Mouse (Mus musculus): ENCODE data around the gene Pcdh10. TPM values are rescaled to one million over a fixed set of nuclear protein-coding genes. Genes with fewer than 3 reads are reported as not detected.
A peak's percentile ranks its signal among the peaks of the same experiment; 100 is the strongest.

The Pcdh10 gene
- polyA plus RNA-seq, 1 experiment from 2014 or later = 14.6 TPM

- H3K4me2 ChIP-seq (replicated peaks) = peak overlapping the region; percentile 43
- no peaks in the 10 kb centered on the region for H3K27me3 ChIP-seq
- H3K9me3 ChIP-seq = no peaks in the 10 kb centered on the region
- peaks cover 37% of the 10 kb centered on the region for H3K4me1 ChIP-seq (replicated peaks)
- H3K27ac ChIP-seq = no peak overlapping the region
- 62% methylated on average over 2 of the region's 2 CpGs for WGBS
- no peaks in the 10 kb centered on the region for H3K36me3 ChIP-seq
- H3K4me3 ChIP-seq (replicated peaks) = peak overlapping the region; percentile 23
- no peak for ATAC-seq
- no peak overlapping the region for H3K9ac ChIP-seq (replicated peaks)
Observed at GRCm38 (mm10) chr3:45383831-45384230, 5.6 kb downstream of the Pcdh10 start.

- H3K4me2 ChIP-seq (replicated peaks) = peak overlapping the region; percentile 42
- H3K4me1 ChIP-seq (replicated peaks) = peaks cover 37% of the 10 kb centered on the region
- no peaks in the 10 kb centered on the region for H3K9me3 ChIP-seq
- peak overlapping the region; percentile 29 for H3K4me3 ChIP-seq (replicated peaks)
- no peaks in the 10 kb centered on the region for H3K27me3 ChIP-seq
- H3K36me3 ChIP-seq = no peaks in the 10 kb centered on the region
- ATAC-seq = peak; percentile 59
- peak overlapping the region; percentile 32; the same call in 1 of the 2 replicates for H3K27ac ChIP-seq
- peak overlapping the region; percentile 39 for H3K9ac ChIP-seq (replicated peaks)
- WGBS = 8% methylated on average over 3 of the region's 3 CpGs
Observed at GRCm38 (mm10) chr3:45385028-45385427, 6.8 kb downstream of the Pcdh10 start.

- H3K9me3 ChIP-seq = no peaks in the 10 kb centered on the region
- no peaks in the 10 kb centered on the region for H3K36me3 ChIP-seq
- H3K27me3 ChIP-seq = no peaks in the 10 kb centered on the region
- H3K4me3 ChIP-seq (replicated peaks) = peak overlapping the region; percentile 29
- no peak for ATAC-seq
- no peak overlapping the region for H3K27ac ChIP-seq
- peak overlapping the region; percentile 42 for H3K4me2 ChIP-seq (replicated peaks)
- no peak overlapping the region; the same call in 1 of the 2 replicates for H3K9ac ChIP-seq (replicated peaks)
- 39% methylated on average over 2 of the region's 2 CpGs for WGBS
- peaks cover 36% of the 10 kb centered on the region for H3K4me1 ChIP-seq (replicated peaks)
Observed at GRCm38 (mm10) chr3:45385451-45385850, 7.3 kb downstream of the Pcdh10 start.

GRCm38 (mm10) chr3:45386512-45386911 is 8.3 kb downstream of the Pcdh10 start:
- Histone ChIP-seq H3K36me3 (no peaks in the 10 kb centered on the region), H3K4me2 (replicated peaks) (peak overlapping the region; percentile 37), H3K9me3 (no peaks in the 10 kb centered on the region), H3K4me1 (replicated peaks) (peaks cover 33% of the 10 kb centered on the region), H3K27me3 (no peaks in the 10 kb centered on the region), H3K27ac (no peak overlapping the region; the same call in 1 of the 2 replicates), H3K4me3 (replicated peaks) (peak overlapping the region; percentile 20; the same call in 1 of the 2 replicates), H3K9ac (replicated peaks) (no peak overlapping the region)
- WGBS = 51% methylated on average over 2 of the region's 2 CpGs
- ATAC-seq = no peak

GRCm38 (mm10) chr3:45397101-45397500 is 18.9 kb downstream of the Pcdh10 start:
- Histone ChIP-seq H3K9ac (replicated peaks) (no peak overlapping the region), H3K4me1 (replicated peaks) (no peaks in the 10 kb centered on the region), H3K27me3 (no peaks in the 10 kb centered on the region), H3K4me3 (replicated peaks) (no peak overlapping the region), H3K4me2 (replicated peaks) (no peak overlapping the region), H3K27ac (no peak overlapping the region), H3K9me3 (no peaks in the 10 kb centered on the region), H3K36me3 (peaks cover 8% of the 10 kb centered on the region)
- no peak for ATAC-seq
- 78% methylated on average over 4 of the region's 4 CpGs for WGBS

GRCm38 (mm10) chr3:45403239-45403638 is 25.0 kb downstream of the Pcdh10 start:
- no peak overlapping the region for H3K4me3 ChIP-seq (replicated peaks)
- no peaks in the 10 kb centered on the region for H3K4me1 ChIP-seq (replicated peaks)
- no peaks in the 10 kb centered on the region for H3K27me3 ChIP-seq
- no peaks in the 10 kb centered on the region for H3K36me3 ChIP-seq
- no peak overlapping the region for H3K27ac ChIP-seq
- H3K9me3 ChIP-seq = no peaks in the 10 kb centered on the region
- 95% methylated on average over 2 of the region's 2 CpGs for WGBS
- H3K9ac ChIP-seq (replicated peaks) = no peak overlapping the region
- H3K4me2 ChIP-seq (replicated peaks) = no peak overlapping the region
- ATAC-seq = no peak

- no peaks in the 10 kb centered on the region for H3K27me3 ChIP-seq
- peaks cover 6% of the 10 kb centered on the region for H3K4me1 ChIP-seq (replicated peaks)
- H3K9me3 ChIP-seq = no peaks in the 10 kb centered on the region
- H3K27ac ChIP-seq = no peak overlapping the region
- no peak overlapping the region for H3K4me3 ChIP-seq (replicated peaks)
- no peaks in the 10 kb centered on the region for H3K36me3 ChIP-seq
- no peak overlapping the region for H3K4me2 ChIP-seq (replicated peaks)
- no peak overlapping the region for H3K9ac ChIP-seq (replicated peaks)
- 65% methylated on average over 1 of the region's 1 CpGs for WGBS
- ATAC-seq = no peak
Observed at GRCm38 (mm10) chr3:45431691-45432090, 53.5 kb downstream of the Pcdh10 start.

GRCm38 (mm10) chr3:45432172-45432765 is 54.1 kb downstream of the Pcdh10 start:
- H3K9me3 ChIP-seq = no peaks in the 10 kb centered on the region
- no peak overlapping the region for H3K4me3 ChIP-seq (replicated peaks)
- no peaks in the 10 kb centered on the region for H3K36me3 ChIP-seq
- H3K27ac ChIP-seq = no peak overlapping the region
- H3K27me3 ChIP-seq = no peaks in the 10 kb centered on the region
- no peak overlapping the region for H3K9ac ChIP-seq (replicated peaks)
- ATAC-seq = no peak
- H3K4me2 ChIP-seq (replicated peaks) = no peak overlapping the region
- peaks cover 6% of the 10 kb centered on the region for H3K4me1 ChIP-seq (replicated peaks)
- WGBS = 57% methylated on average over 11 of the region's 11 CpGs

All from midbrain, embryonic 13.5 days (tissue).